Mouse (Mus musculus): ENCODE results near the gene Dnaja3. TPM values are rescaled to one million over a fixed set of nuclear protein-coding genes. Genes with fewer than 3 reads are reported as not detected.
"Not testable (repeated sequence)": the region's sequence is repeated elsewhere in the genome, so short reads cannot be mapped to it uniquely, and the experiment has no call there.

Gene Dnaja3
- polyA plus RNA-seq, 1 experiment from 2014 or later: 79.6 TPM

DNA sequence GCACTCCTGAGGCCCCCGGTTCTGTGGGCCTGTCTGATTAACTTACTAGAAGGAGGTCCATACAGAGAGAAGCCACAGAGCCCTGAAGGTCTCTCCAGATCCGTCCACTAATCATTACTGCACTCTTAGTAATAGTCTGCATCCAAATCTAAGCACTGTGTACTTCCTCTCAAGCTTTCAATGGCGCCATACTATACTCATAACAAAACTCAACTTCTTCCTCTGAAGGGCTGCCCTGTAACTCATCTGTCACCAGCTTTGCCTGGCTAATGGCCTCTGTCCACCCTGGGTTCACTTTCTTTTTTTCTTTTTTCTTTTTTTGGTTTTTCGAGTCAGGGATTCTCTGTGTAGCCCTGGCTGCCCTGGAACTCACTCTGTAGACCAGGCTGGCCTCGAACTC is 38.3 kb downstream of the Dnaja3 start:
- Histone ChIP-seq H3K4me3 (peak overlapping the region; percentile 69; the same call in 1 of the 2 replicates), H3K9ac (no peak overlapping the region), H3K4me2 (peak overlapping the region; percentile 91; the same call in 1 of the 2 replicates), H3K27me3 (no peaks in the 10 kb centered on the region), H3K4me1 (replicated peaks) (peaks cover 18% of the 10 kb centered on the region), H3K36me3 (peaks cover 19% of the 10 kb centered on the region), H3K9me3 (replicated peaks) (no peaks in the 10 kb centered on the region), H3K27ac (no peak overlapping the region)
- 61% methylated on average over 5 of the region's 5 CpGs for WGBS
- ATAC-seq (replicated peaks; ENCODE audit: insufficient number of reproducible peaks, insufficient read depth, low FRiP score, low read depth): no peak

DNA sequence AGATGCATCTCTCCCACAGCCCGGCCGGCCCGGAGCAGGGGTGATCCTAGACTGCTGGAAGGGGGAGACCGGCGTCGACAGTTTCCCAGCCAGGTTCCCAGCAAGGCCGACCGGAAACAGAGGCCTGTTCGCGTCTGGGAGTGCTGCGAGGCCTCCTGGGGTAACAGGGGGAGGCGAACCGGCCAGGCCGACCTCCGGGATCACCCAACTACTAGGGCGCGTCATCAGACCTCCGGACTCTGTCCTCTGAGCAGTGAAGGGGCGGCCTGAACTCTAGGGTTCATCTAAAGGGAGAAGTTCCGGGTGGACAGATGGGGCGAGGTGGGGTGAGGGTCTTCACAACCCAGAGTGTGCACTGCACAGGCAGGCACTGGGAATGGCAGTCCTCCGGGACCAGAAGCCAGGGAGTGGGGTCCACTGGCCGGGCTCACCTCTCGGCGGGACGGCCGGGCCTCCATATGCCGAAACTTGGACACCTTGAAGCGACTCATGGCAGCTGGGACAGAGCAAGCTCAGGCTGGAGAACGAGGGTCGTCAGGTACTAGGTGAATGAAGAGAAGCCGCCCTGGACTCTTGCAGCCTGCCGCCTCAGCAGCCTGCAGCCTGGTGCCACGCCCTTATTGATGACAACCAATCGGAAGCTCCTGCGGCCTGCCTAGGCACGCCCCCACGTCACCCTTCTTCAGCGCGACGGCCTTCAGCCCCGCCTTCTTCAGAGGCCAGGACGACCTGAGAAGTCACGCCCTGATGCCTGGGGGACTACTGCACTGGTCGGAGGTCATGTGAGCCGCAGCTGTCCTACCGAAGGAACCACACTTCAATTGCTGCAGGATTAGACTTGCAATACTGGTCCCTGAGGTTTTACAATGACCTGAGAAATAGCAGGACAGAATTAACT is 39.6 kb downstream of the Dnaja3 start, which contains the start of gene Coro7:
Gene Coro7, minus strand, starts transcription at position 657 of the 898 bp plus-strand sequence.
- no peaks in the 10 kb centered on the region for H3K27me3 ChIP-seq
- H3K9ac ChIP-seq: peak within 1 kb of the TSS; percentile 64
- under 1% methylated on average over 47 of the region's 47 CpGs for WGBS
- peaks cover 22% of the 10 kb centered on the region for H3K4me1 ChIP-seq (replicated peaks)
- H3K9me3 ChIP-seq (replicated peaks): no peaks in the 10 kb centered on the region
- peak; percentile 90 for ATAC-seq (replicated peaks; ENCODE audit: insufficient number of reproducible peaks, insufficient read depth, low FRiP score, low read depth)
- H3K27ac ChIP-seq: peak within 1 kb of the TSS; percentile 40
- H3K4me2 ChIP-seq: peak within 1 kb of the TSS; percentile 91
- peak within 1 kb of the TSS; percentile 69 for H3K4me3 ChIP-seq
- peaks cover 19% of the 10 kb centered on the region for H3K36me3 ChIP-seq

DNA sequence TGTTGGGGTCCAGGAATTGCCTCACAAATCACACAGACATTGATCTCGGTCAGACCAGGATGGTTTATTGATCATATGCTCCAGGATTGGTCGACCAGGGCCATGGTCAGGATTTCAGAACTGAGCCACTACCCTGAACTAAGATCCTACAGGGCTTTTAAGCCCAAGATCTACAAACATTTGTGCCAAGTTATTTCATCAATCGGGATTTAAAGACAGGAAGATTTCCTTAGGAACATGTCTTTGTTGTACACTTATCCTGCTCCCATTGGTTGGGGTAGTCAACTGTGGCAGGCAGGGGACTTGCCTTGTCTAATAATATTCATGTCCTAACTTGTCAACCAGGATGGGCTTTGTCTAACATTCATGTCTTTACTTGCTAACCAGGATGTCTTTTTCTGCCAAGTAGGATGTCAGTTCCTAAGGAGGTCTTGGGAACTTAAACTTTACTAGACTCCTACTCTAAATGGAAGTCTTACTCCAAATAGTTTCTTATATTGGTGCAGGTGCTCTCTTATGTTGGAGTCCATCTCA is 41.2 kb downstream of the Dnaja3 start:
- not testable (repeated sequence) for ATAC-seq (replicated peaks; ENCODE audit: insufficient number of reproducible peaks, insufficient read depth, low FRiP score, low read depth); H3K27me3 ChIP-seq; H3K36me3 ChIP-seq; H3K9ac ChIP-seq; H3K4me2 ChIP-seq; H3K9me3 ChIP-seq (replicated peaks); H3K27ac ChIP-seq; H3K4me3 ChIP-seq
- peaks cover 34% of the 10 kb centered on the region for H3K4me1 ChIP-seq (replicated peaks)
- 75% methylated on average over 3 of the region's 3 CpGs for WGBS

DNA sequence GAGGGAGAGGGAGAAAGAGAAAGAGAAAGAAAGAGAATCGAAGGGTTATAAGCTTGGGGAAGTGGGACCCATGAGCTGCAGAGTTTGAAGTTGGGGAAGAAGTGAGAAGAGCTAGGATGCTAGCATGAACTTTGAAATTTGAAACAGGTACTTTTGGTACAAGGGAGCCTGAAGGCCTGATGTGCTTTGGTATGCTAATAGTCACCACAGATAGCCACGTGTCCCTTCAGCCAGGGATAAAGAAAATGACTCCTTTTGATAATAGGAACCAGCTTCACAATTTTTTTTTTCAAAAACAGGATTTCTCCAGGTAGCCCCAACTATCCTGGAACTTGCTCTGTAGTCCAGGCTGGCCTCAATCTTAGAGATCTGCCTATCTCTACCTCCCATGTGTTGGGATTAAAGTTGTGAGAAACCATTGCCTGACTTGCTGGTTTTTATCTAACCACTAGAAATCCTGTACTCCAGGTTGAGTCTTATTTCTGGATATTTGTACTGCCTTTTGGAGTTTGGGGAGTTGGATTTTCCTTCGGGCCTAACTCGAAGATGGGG is 42.9 kb downstream of the Dnaja3 start:
- Histone ChIP-seq H3K27me3 (no peaks in the 10 kb centered on the region), H3K4me2 (peak overlapping the region; percentile 80), H3K9me3 (replicated peaks) (no peaks in the 10 kb centered on the region), H3K36me3 (peaks cover 11% of the 10 kb centered on the region; the same call in 1 of the 2 replicates), H3K4me3 (peak overlapping the region; percentile 83), H3K4me1 (replicated peaks) (peaks cover 32% of the 10 kb centered on the region), H3K9ac (peak overlapping the region; percentile 92; the same call in 1 of the 2 replicates), H3K27ac (peak overlapping the region; percentile 91)
- 78% methylated on average over 4 of the region's 4 CpGs for WGBS
- ATAC-seq (replicated peaks; ENCODE audit: insufficient number of reproducible peaks, insufficient read depth, low FRiP score, low read depth): no peak

DNA sequence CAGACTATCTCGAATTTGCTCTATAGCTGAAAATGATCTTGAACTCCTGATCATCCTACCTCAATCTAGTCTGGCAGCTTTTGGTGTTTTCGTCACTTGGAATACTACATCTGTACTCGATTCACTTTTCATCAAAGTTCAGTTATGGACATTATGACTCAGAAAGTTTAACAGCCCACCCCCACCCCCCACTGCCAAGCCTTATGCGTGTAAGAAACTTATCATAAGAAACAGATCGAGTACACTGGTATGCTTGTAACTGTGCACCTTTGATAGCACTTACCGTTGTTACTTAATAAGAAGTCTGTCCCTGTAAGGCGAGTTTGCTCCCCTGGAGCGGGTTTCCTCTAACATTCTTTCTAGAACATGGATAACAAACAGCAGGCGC is 43.4 kb downstream of the Dnaja3 start:
- ATAC-seq (replicated peaks; ENCODE audit: insufficient number of reproducible peaks, insufficient read depth, low FRiP score, low read depth): no peak
- 22% methylated on average over 9 of the region's 9 CpGs for WGBS
- peak overlapping the region; percentile 92 for H3K9ac ChIP-seq
- H3K4me3 ChIP-seq: peak overlapping the region; percentile 83
- H3K36me3 ChIP-seq: peaks cover 14% of the 10 kb centered on the region
- H3K27me3 ChIP-seq: no peaks in the 10 kb centered on the region
- peak overlapping the region; percentile 91 for H3K27ac ChIP-seq
- H3K9me3 ChIP-seq (replicated peaks): no peaks in the 10 kb centered on the region
- H3K4me2 ChIP-seq: peak overlapping the region; percentile 80
- H3K4me1 ChIP-seq (replicated peaks): peaks cover 29% of the 10 kb centered on the region

DNA sequence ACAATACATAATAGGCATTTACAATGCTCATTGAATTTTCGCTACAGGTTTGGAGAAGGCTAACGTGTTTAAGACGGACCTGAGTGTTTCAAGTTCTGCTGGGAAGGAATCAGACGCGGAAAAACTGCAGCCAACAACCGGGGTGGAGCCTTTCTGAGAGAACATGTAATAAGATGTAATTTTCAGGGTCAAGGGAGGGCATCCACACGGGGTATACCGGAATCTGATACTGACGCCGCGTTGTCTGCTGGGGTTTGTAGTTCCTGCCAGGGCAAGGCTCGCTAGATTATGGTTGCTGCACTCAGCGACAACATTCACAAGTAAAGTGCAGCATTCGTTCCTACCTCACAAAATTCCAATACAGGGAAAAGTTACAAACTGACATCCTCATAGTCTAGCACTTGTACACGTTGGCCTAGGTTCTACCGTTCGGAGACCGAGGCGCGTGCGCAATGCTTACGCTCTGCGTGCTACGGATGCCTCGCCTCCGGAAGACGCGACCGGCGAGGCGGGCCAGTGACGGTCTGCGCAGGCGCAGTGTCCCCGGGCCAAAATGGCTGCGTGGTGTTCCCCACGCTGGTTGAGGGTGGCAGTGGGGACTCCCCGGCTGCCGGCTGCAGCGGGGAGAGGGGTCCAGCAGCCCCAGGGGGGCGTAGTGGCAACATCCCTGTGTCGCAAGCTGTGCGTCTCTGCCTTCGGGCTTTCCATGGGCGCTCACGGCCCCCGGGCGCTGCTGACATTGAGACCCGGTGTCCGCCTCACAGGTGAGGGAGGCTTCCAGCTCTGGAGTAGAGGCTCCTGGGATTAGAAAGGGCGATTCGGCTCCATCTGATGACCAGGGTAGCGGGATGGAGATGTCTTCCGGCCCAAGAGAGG is 44.0 kb downstream of the Dnaja3 start:
- peak; percentile 82 for ATAC-seq (replicated peaks; ENCODE audit: insufficient number of reproducible peaks, insufficient read depth, low FRiP score, low read depth)
- H3K27ac ChIP-seq: peak overlapping the region; percentile 91
- H3K4me3 ChIP-seq: peak overlapping the region; percentile 83
- peaks cover 18% of the 10 kb centered on the region for H3K36me3 ChIP-seq
- no peaks in the 10 kb centered on the region for H3K9me3 ChIP-seq (replicated peaks)
- WGBS: under 1% methylated on average over 54 of the region's 54 CpGs
- peak overlapping the region; percentile 80 for H3K4me2 ChIP-seq
- no peaks in the 10 kb centered on the region for H3K27me3 ChIP-seq
- peak overlapping the region; percentile 92 for H3K9ac ChIP-seq
- H3K4me1 ChIP-seq (replicated peaks): peaks cover 23% of the 10 kb centered on the region

DNA sequence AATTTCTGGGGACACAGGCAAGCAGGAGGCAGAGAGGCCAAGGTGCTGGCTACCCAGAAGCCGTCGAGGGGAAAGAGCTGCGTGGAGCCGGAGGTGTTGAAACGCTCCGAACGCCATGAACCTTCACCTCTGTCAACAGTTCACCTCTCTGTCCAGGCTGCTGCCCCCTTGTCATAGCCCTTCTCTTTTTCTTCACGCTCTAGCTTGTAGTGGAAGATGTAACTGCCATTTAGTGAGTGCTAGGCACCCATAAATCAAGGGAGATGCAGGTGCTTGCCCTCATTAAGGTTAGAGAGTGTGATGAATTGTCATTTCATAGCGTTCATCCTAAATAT is 44.6 kb downstream of the Dnaja3 start:
- peaks cover 20% of the 10 kb centered on the region for H3K4me1 ChIP-seq (replicated peaks)
- H3K36me3 ChIP-seq: peaks cover 24% of the 10 kb centered on the region
- H3K9ac ChIP-seq: peak overlapping the region; percentile 92
- H3K9me3 ChIP-seq (replicated peaks): no peaks in the 10 kb centered on the region
- peak overlapping the region; percentile 91 for H3K27ac ChIP-seq
- WGBS: under 1% methylated on average over 9 of the region's 9 CpGs
- H3K27me3 ChIP-seq: no peaks in the 10 kb centered on the region
- ATAC-seq (replicated peaks; ENCODE audit: insufficient number of reproducible peaks, insufficient read depth, low FRiP score, low read depth): no peak
- H3K4me3 ChIP-seq: peak overlapping the region; percentile 83
- peak overlapping the region; percentile 80 for H3K4me2 ChIP-seq

DNA sequence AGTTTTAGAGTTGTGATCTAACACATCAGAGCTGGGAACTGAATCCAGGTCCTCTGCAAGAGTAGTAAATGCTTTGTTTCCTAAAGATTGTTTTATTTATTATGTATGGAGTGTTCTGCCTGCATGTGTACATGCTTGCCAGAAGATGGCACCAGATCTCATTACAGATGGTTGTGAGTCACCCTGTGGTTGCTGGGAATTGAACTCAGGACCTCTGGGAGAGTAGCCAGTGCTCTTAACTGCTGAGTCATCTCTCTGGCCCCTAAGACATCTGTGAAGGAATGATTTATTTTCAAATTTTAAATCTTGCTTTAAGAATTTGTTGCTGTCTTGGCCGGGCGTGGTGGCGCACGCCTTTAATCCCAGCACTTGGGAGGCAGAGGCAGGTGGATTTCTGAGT is 49.6 kb downstream of the Dnaja3 start:
- Histone ChIP-seq H3K4me1 (replicated peaks) (peaks cover 12% of the 10 kb centered on the region), H3K36me3 (peaks cover 70% of the 10 kb centered on the region)
- H3K4me2 ChIP-seq; H3K4me3 ChIP-seq; H3K27me3 ChIP-seq; H3K9me3 ChIP-seq (replicated peaks); ATAC-seq (replicated peaks; ENCODE audit: insufficient number of reproducible peaks, insufficient read depth, low FRiP score, low read depth); H3K9ac ChIP-seq; H3K27ac ChIP-seq: not testable (repeated sequence)
- over 99% methylated on average over 4 of the region's 4 CpGs for WGBS

DNA sequence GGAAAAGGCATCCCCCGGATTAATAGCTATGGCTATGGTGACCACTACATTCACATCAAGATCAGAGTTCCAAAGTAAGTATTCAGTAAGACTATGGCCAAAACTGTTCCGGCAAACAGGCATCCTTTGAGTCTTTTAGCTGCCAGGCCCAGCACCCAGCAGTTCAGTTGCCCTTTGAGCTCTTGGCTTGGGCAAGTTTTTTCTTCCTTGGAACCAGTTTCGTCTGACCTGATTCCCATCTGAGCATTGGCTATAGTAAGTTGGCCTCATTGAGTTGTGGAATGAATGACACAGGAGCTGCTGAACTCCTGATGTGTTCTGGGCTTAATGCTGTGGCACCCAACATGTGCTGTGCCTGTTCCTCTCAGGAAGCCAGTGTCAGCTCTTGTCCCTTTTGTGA is 61.4 kb downstream of the Dnaja3 start:
- Histone ChIP-seq H3K4me1 (replicated peaks) (no peaks in the 10 kb centered on the region), H3K9me3 (replicated peaks) (no peaks in the 10 kb centered on the region), H3K27me3 (no peaks in the 10 kb centered on the region), H3K4me3 (no peak overlapping the region), H3K4me2 (no peak overlapping the region), H3K9ac (no peak overlapping the region), H3K36me3 (peaks cover 94% of the 10 kb centered on the region), H3K27ac (no peak overlapping the region)
- 92% methylated on average over 3 of the region's 3 CpGs for WGBS
- no peak for ATAC-seq (replicated peaks; ENCODE audit: insufficient number of reproducible peaks, insufficient read depth, low FRiP score, low read depth)

DNA sequence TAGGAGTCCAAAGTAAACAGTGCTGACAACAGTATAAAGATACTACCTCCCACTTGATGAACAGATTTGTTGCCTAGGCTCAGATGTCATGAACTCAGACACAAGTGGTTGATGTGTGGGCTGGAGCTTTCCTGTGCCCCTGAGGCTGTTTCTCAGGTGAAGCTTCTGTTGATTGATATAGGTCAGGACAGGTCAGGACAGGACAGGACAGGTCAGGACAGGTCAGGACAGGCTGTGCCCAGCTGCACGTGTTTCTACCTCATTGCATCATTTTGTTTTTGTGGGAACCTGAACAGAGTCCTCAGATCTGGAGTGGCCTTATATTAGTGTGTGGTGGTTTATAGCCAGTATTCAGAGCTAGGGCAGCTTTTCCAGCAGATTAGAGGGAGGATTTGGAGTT is 62.9 kb downstream of the Dnaja3 start:
- Histone ChIP-seq H3K27ac (no peak overlapping the region), H3K9ac (no peak overlapping the region), H3K27me3 (no peaks in the 10 kb centered on the region), H3K4me1 (replicated peaks) (no peaks in the 10 kb centered on the region), H3K4me3 (no peak overlapping the region), H3K36me3 (peaks cover 94% of the 10 kb centered on the region), H3K9me3 (replicated peaks) (no peaks in the 10 kb centered on the region), H3K4me2 (no peak overlapping the region)
- no peak for ATAC-seq (replicated peaks; ENCODE audit: insufficient number of reproducible peaks, insufficient read depth, low FRiP score, low read depth)
- whole genome bisulfite sequencing: 62% methylated on average over 1 of the region's 1 CpGs

DNA sequence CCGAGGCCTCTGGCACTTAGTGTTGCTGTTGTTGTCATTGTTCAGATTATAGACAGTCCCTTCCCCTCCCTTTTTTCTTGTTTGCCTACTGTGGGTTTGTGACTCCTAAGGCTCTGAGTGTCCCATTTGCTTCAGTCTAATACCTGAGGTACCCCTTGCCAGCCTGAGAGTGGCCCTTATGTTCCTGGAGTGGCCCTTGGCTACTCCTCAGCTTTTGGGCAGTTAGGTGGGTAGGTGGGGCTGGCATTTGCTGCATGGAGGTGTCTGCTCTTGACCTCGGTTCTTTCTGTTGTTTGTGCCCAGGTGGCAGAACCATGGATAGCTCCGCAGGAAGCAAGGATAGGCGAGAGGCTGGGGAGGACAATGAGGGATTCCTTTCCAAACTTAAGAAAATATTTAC is 65.8 kb downstream of the Dnaja3 start:
- no peak overlapping the region for H3K4me3 ChIP-seq
- no peak overlapping the region for H3K4me2 ChIP-seq
- peaks cover 79% of the 10 kb centered on the region for H3K36me3 ChIP-seq
- H3K9me3 ChIP-seq (replicated peaks): no peaks in the 10 kb centered on the region
- no peak overlapping the region for H3K27ac ChIP-seq
- no peaks in the 10 kb centered on the region for H3K4me1 ChIP-seq (replicated peaks)
- 46% methylated on average over 4 of the region's 4 CpGs for WGBS
- no peaks in the 10 kb centered on the region for H3K27me3 ChIP-seq
- ATAC-seq (replicated peaks; ENCODE audit: insufficient number of reproducible peaks, insufficient read depth, low FRiP score, low read depth): no peak
- H3K9ac ChIP-seq: no peak overlapping the region
